Mouse (Mus musculus): Measurements from ENCODE around the gene Heatr4. TPM values are rescaled to one million over a fixed set of nuclear protein-coding genes. Genes with fewer than 3 reads are reported as not detected.
A peak's percentile ranks its signal among the peaks of the same experiment; 100 is the strongest.

The Heatr4 gene
- polyA plus RNA-seq, 1 experiment from 2014 or later: not detected

DNA sequence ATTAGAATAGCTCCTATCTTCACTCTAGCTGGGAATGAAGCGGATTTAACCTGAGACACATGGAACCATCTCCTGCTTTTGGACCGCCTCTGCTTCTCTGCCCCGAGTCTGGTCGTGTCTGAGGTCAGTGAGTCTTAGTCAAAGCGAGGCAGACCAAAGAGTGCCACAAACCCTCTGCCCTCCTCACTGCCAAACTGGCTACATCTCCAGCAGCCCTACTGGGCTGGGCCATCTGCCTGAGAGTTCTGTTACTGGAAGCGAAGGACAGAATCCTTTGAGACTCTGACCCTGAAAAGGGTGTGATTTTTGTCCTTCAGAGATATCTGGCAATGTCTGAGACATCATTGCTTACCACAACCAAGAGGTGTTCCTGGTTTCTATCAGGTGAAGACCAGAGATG lies 5.8 kb downstream of the Heatr4 start:
- Histone ChIP-seq H3K27me3 (ENCODE audit: insufficient read depth, low read length) (no peaks in the 10 kb centered on the region), H3K4me1 (ENCODE audit: insufficient read depth, low read length) (no peaks in the 10 kb centered on the region), H3K4me3 (ENCODE audit: low read length) (no peak overlapping the region), H3K9ac (replicated peaks; ENCODE audit: low read length) (no peak overlapping the region), H3K36me3 (ENCODE audit: insufficient read depth, low read length) (no peaks in the 10 kb centered on the region), H3K4me2 (replicated peaks; ENCODE audit: low read depth, low read length) (no peak overlapping the region), H3K9me3 (ENCODE audit: low read length) (peaks cover 4% of the 10 kb centered on the region), H3K27ac (ENCODE audit: low read length) (no peak overlapping the region)
- WGBS: 86% methylated on average over 6 of the region's 6 CpGs
- ATAC-seq (ENCODE audit: low FRiP score, low TSS enrichment): no peak

DNA sequence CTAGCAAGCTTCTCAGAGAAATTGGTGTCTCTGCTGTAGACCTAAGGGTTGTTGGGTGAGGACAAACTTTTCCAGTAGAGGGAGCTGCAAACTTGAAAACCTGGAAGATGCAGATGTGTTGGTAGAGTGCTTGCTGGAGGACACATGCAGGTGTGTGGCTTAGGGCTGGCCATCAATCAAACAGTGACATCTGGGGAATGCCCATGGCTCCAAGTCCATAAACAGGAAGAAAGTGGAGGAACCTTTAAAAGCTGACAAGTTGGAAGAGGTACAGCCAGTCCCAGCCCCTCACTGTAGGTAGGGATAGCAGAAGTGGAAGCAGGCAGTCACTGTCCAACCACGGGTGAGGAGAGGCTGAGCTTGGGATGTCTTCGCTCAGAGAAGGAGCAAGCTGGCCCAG lies 12.5 kb downstream of the Heatr4 start:
- ATAC-seq (ENCODE audit: low FRiP score, low TSS enrichment): peak; percentile 70
- no peaks in the 10 kb centered on the region for H3K27me3 ChIP-seq (ENCODE audit: insufficient read depth, low read length)
- 70% methylated on average over 2 of the region's 2 CpGs for WGBS

DNA sequence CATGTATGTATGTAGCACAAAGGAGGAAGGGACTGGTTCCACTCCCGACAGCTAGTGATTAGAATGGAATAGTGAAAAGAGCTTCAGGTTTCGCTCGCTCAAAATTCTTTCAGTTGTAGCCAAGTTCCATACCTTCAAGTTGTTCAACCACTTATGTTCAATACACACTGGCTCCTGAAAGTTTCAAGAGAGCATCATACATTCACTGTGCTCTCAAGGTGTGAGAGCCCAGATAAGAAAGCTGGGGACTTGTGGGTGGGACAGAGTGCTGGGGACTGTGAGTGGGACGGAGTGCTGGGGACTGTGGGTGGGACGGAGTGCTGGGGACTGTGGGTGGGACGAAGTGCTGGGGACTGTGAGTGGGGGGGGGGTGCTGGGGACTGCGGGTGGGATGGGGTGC lies 19.4 kb downstream of the Heatr4 start:
- ATAC-seq (ENCODE audit: low FRiP score, low TSS enrichment): no peak

More for the DNA sequence above, 12.5 kb downstream of the Heatr4 start:
- Histone ChIP-seq H3K4me3 (ENCODE audit: low read length) (no peak overlapping the region), H3K36me3 (ENCODE audit: insufficient read depth, low read length) (no peaks in the 10 kb centered on the region), H3K27ac (ENCODE audit: low read length) (no peak overlapping the region), H3K4me2 (replicated peaks; ENCODE audit: low read depth, low read length) (no peak overlapping the region), H3K9me3 (ENCODE audit: low read length) (peaks cover 4% of the 10 kb centered on the region), H3K4me1 (ENCODE audit: insufficient read depth, low read length) (no peaks in the 10 kb centered on the region), H3K9ac (replicated peaks; ENCODE audit: low read length) (no peak overlapping the region)

DNA sequence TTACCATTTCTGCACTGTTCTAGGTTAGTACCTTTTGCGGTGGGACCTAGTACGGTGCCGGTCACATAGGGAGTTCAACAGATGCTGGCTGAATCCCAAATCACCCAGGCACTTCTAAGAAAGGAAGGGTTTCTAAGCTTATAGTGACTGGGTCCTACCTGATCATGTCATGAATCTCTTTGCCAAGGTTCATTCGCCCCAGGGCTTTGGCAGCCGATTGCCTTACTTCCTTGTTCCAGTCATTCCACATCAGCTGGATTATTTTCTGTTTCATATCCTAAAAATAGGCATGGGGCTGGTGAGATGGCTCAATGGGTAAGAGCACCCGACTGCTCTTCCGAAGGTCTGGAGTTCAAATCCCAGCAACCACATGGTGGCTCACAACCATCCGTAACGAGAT lies 26.4 kb downstream of the Heatr4 start:
- H3K36me3 ChIP-seq (ENCODE audit: insufficient read depth, low read length): peaks cover 1% of the 10 kb centered on the region; the same call in 1 of the 2 replicates
- H3K9ac ChIP-seq (replicated peaks; ENCODE audit: low read length): no peak overlapping the region
- H3K27me3 ChIP-seq (ENCODE audit: insufficient read depth, low read length): no peaks in the 10 kb centered on the region
- H3K27ac ChIP-seq (ENCODE audit: low read length): no peak overlapping the region
- H3K9me3 ChIP-seq (ENCODE audit: low read length): no peaks in the 10 kb centered on the region
- no peak for ATAC-seq (ENCODE audit: low FRiP score, low TSS enrichment)
- H3K4me1 ChIP-seq (ENCODE audit: insufficient read depth, low read length): peaks cover 2% of the 10 kb centered on the region; the same call in 1 of the 2 replicates
- H3K4me2 ChIP-seq (replicated peaks; ENCODE audit: low read depth, low read length): no peak overlapping the region
- WGBS: 88% methylated on average over 9 of the region's 9 CpGs
- H3K4me3 ChIP-seq (ENCODE audit: low read length): no peak overlapping the region

More for the DNA sequence above, 19.4 kb downstream of the Heatr4 start:
- 89% methylated on average over 6 of the region's 7 CpGs for WGBS
- no peaks in the 10 kb centered on the region for H3K4me1 ChIP-seq (ENCODE audit: insufficient read depth, low read length)
- H3K9ac ChIP-seq (replicated peaks; ENCODE audit: low read length): no peak overlapping the region
- no peaks in the 10 kb centered on the region for H3K36me3 ChIP-seq (ENCODE audit: insufficient read depth, low read length)
- no peak overlapping the region for H3K27ac ChIP-seq (ENCODE audit: low read length)
- no peak overlapping the region for H3K4me2 ChIP-seq (replicated peaks; ENCODE audit: low read depth, low read length)
- H3K9me3 ChIP-seq (ENCODE audit: low read length): no peaks in the 10 kb centered on the region
- no peaks in the 10 kb centered on the region for H3K27me3 ChIP-seq (ENCODE audit: insufficient read depth, low read length)
- no peak overlapping the region for H3K4me3 ChIP-seq (ENCODE audit: low read length)

DNA sequence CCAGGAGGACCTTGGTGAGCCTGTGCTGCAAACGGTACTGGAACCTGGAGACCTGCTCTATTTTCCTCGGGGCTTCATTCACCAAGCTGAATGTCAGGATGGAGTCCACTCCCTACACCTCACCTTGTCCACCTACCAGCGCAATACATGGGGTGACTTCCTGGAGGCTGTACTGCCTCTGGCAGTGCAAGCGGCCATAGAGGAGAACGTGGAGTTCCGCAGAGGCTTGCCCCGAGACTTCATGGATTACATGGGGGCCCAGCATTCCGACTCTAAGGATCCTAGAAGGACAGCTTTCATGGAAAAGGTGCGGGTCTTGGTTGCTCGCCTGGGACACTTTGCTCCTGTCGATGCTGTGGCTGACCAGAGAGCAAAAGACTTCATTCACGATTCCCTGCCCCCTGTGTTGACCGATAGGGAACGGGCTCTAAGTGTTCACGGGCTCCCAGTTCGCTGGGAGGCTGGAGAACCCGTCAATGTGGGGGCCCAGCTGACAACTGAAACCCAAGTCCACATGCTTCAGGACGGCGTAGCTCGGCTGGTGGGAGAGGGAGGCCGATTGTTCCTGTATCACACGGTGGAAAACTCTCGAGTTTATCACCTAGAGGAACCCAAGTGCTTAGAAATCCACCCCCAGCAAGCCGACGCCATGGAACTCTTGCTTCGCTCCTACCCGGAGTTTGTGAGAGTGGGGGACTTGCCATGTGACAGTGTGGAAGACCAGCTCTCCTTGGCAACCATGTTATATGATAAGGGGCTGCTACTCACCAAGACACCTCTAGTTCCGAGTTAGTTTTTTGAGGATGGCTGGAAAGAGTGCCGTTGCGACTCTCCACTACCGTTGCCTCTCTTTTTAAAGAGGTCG lies 32.7 kb downstream of the Heatr4 start:
- Histone ChIP-seq H3K9me3 (ENCODE audit: low read length) (no peaks in the 10 kb centered on the region), H3K36me3 (ENCODE audit: insufficient read depth, low read length) (peaks cover 7% of the 10 kb centered on the region; the same call in 1 of the 2 replicates), H3K27ac (ENCODE audit: low read length) (no peak overlapping the region), H3K27me3 (ENCODE audit: insufficient read depth, low read length) (no peaks in the 10 kb centered on the region), H3K4me2 (replicated peaks; ENCODE audit: low read depth, low read length) (peak overlapping the region; percentile 93), H3K4me1 (ENCODE audit: insufficient read depth, low read length) (peaks cover 19% of the 10 kb centered on the region), H3K9ac (replicated peaks; ENCODE audit: low read length) (peak overlapping the region; percentile 86), H3K4me3 (ENCODE audit: low read length) (peak overlapping the region; percentile 96)
- 48% methylated on average over 32 of the region's 32 CpGs for WGBS
- ATAC-seq (ENCODE audit: low FRiP score, low TSS enrichment): 0 out of 2 replicates have a peak, but pooled peaks have one; percentile 8

DNA sequence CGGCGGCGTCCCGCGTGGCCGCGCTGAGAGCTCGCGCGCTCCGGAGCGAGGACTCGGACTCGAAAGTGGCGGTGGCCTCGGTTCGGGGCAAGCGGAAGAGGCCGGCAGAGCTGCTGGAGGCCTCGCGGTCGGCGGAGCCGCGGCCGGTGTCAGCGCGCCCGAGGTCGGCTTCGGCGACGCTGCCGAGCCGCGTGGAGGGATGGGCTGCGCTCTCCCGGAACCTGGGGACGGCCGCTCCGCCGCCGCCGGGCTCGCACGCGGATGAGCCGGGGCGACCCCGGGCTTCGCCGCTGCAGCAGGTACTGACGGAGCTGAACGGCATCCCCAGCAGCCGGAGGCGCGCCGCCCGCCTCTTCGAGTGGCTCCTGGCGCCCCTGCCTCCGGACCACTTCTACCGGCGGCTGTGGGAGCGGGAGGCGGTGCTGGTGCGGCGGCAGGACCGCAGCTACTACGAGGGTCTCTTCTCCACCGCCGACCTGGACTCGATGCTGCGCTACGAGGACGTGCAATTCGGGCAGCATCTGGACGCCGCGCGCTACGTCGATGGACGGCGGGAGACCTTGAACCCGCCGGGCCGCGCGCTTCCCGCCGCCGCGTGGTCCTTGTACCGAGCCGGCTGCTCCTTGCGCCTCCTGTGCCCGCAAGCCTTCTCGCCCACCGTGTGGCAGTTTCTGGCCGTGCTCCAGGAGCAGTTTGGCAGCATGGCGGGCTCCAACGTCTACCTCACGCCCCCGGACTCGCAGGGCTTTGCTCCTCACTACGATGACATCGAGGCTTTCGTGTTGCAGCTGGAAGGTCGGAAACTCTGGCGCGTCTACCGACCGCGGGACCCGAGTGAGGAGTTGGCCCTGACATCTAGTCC lies 33.6 kb downstream of the Heatr4 start:
- peak; percentile 60 for ATAC-seq (ENCODE audit: low FRiP score, low TSS enrichment)
- Histone ChIP-seq H3K9ac (replicated peaks; ENCODE audit: low read length) (peak overlapping the region; percentile 86), H3K4me3 (ENCODE audit: low read length) (peak overlapping the region; percentile 96), H3K27ac (ENCODE audit: low read length) (peak overlapping the region; percentile 82), H3K36me3 (ENCODE audit: insufficient read depth, low read length) (peaks cover 7% of the 10 kb centered on the region; the same call in 1 of the 2 replicates), H3K27me3 (ENCODE audit: insufficient read depth, low read length) (no peaks in the 10 kb centered on the region), H3K9me3 (ENCODE audit: low read length) (no peaks in the 10 kb centered on the region), H3K4me1 (ENCODE audit: insufficient read depth, low read length) (peaks cover 19% of the 10 kb centered on the region), H3K4me2 (replicated peaks; ENCODE audit: low read depth, low read length) (peak overlapping the region; percentile 93)
- under 1% methylated on average over 103 of the region's 116 CpGs for WGBS

DNA sequence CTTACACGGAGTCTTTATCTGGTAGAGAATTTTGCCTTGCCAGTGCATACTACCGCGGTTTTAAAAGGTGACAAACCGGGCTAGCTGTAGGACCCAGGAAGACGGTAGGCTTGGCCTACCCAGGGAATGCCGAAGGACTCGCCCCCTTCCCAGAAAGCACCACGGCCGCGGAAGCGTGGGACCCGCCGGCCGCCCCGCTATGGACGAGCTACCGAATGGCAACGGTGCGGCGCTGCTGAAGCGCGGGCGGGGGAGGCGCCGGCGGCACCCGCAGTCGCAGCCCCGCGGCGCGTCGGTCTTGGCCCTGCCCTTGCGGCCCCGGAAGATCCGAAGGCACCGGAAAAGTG lies 34.2 kb downstream of the Heatr4 start, which contains the start of gene Riox1:
TSS of gene Riox1 (plus strand) at position 116 of the 347 bp plus-strand sequence.
- Histone ChIP-seq H3K27me3 (ENCODE audit: insufficient read depth, low read length) (no peaks in the 10 kb centered on the region), H3K27ac (ENCODE audit: low read length) (peak within 1 kb of the TSS; percentile 82), H3K36me3 (ENCODE audit: insufficient read depth, low read length) (peaks cover 7% of the 10 kb centered on the region; the same call in 1 of the 2 replicates), H3K4me3 (ENCODE audit: low read length) (peak within 1 kb of the TSS; percentile 96), H3K9ac (replicated peaks; ENCODE audit: low read length) (peak within 1 kb of the TSS; percentile 86), H3K4me1 (ENCODE audit: insufficient read depth, low read length) (peaks cover 19% of the 10 kb centered on the region), H3K4me2 (replicated peaks; ENCODE audit: low read depth, low read length) (peak within 1 kb of the TSS; percentile 93), H3K9me3 (ENCODE audit: low read length) (no peaks in the 10 kb centered on the region)
- ATAC-seq (ENCODE audit: low FRiP score, low TSS enrichment): peak; percentile 95
- under 1% methylated on average over 37 of the region's 37 CpGs for WGBS

DNA sequence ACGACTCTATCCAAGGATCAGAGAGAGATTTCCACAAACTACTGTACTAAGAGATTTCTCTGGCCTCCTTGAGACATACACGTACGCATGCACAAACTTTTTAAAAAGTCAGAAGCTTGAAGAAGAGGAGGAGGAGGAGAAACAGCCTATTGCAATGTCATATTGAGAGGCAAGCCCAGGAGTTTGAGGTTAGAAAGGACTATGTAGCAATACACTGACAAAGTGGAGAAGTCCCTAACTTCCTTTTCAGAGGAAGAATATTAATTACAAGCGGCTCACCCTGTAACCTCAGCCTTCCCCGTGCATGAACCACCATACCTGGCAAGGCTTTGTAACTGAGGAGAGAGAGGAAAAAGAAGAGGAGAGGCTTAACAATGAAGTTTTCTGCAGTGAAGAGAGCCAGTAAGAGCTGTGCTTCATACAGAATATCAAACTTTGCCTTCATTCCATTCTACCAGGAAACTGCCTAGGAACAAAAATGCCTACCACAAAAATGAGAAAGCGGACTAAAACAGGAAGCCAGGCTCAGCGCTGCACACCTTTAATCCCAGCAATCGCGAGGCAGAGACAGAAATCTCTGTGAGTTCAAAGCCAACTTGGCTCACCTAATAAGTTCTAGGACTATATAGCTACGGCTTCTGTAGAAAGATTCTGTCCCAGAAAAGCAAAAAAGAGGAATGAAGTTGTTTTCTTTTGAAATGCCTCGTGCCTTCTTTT lies 34.7 kb downstream of the Heatr4 start:
- H3K27ac ChIP-seq (ENCODE audit: low read length): peak overlapping the region; percentile 82; the same call in 1 of the 2 replicates
- peak overlapping the region; percentile 86 for H3K9ac ChIP-seq (replicated peaks; ENCODE audit: low read length)
- WGBS: 24% methylated on average over 11 of the region's 11 CpGs
- no peak; the same call in 1 of the 2 replicates for ATAC-seq (ENCODE audit: low FRiP score, low TSS enrichment)
- peak overlapping the region; percentile 93 for H3K4me2 ChIP-seq (replicated peaks; ENCODE audit: low read depth, low read length)
- H3K9me3 ChIP-seq (ENCODE audit: low read length): no peaks in the 10 kb centered on the region
- H3K27me3 ChIP-seq (ENCODE audit: insufficient read depth, low read length): no peaks in the 10 kb centered on the region
- peaks cover 19% of the 10 kb centered on the region for H3K4me1 ChIP-seq (ENCODE audit: insufficient read depth, low read length)
- H3K36me3 ChIP-seq (ENCODE audit: insufficient read depth, low read length): peaks cover 7% of the 10 kb centered on the region; the same call in 1 of the 2 replicates
- peak overlapping the region; percentile 96 for H3K4me3 ChIP-seq (ENCODE audit: low read length)

DNA sequence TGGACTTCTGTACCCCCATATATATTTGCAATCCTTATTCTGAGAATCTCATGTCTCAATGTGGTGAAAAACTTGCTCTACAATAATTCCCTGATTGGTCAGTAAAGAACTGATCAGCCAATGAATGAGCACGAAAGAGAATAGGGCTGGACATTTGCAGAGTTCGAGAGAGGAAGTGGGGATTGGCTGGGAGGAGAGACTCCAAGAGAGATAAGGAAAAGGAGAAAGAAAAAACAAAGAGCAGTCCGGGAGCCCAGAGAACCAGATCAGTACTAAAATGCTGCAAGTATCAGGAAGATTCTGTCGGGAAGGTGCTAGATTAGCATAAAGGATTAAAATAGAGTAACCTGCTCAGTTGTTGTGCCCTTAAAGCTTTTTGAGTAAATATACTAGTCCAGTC lies 35.6 kb downstream of the Heatr4 start:
- WGBS: 75% methylated on average over 4 of the region's 4 CpGs
- H3K4me2 ChIP-seq (replicated peaks; ENCODE audit: low read depth, low read length): no peak overlapping the region
- H3K4me3 ChIP-seq (ENCODE audit: low read length): no peak overlapping the region
- H3K27ac ChIP-seq (ENCODE audit: low read length): no peak overlapping the region
- no peaks in the 10 kb centered on the region for H3K27me3 ChIP-seq (ENCODE audit: insufficient read depth, low read length)
- no peak overlapping the region for H3K9ac ChIP-seq (replicated peaks; ENCODE audit: low read length)
- peaks cover 7% of the 10 kb centered on the region; the same call in 1 of the 2 replicates for H3K36me3 ChIP-seq (ENCODE audit: insufficient read depth, low read length)
- peaks cover 19% of the 10 kb centered on the region for H3K4me1 ChIP-seq (ENCODE audit: insufficient read depth, low read length)
- H3K9me3 ChIP-seq (ENCODE audit: low read length): no peaks in the 10 kb centered on the region
- no peak for ATAC-seq (ENCODE audit: low FRiP score, low TSS enrichment)
